Mouse (Mus musculus) forelimb bud, embryonic 11.5 days (tissue): ENCODE data around the gene Stat5a.

Experiments
- DNase-seq: peaks from one replicate; pipeline ENCODE4 v3.0.0-alpha.2; 2012; ENCODE audit warnings: low read depth, low spot score

Stat5a gene

GRCm38 (mm10) chr11:100858935-100859578 is at the start of gene Stat5a:
TSS of gene Stat5a (plus strand) at chr11:100859351.
- DNase-seq, result no peak

- DNase-seq, result peak; percentile 57
Observed at GRCm38 (mm10) chr11:100810516-100810915, 48.6 kb upstream of the Stat5a start.

GRCm38 (mm10) chr11:100811132-100811531 is 48.0 kb upstream of the Stat5a start:
- no peak for DNase-seq

- peak; percentile 40 for DNase-seq
Observed at GRCm38 (mm10) chr11:100814498-100814897, 44.7 kb upstream of the Stat5a start.

GRCm38 (mm10) chr11:100816342-100816741 is 42.8 kb upstream of the Stat5a start:
- no peak for DNase-seq

GRCm38 (mm10) chr11:100816801-100817200 is 42.4 kb upstream of the Stat5a start:
- DNase-seq, result no peak

- DNase-seq, result no peak
Observed at GRCm38 (mm10) chr11:100817311-100817710, 41.8 kb upstream of the Stat5a start.

- no peak for DNase-seq
Observed at GRCm38 (mm10) chr11:100818359-100819012, 40.7 kb upstream of the Stat5a start.

- DNase-seq, result no peak
Observed at GRCm38 (mm10) chr11:100819048-100819447, 40.1 kb upstream of the Stat5a start.

GRCm38 (mm10) chr11:100819626-100820025 is 39.5 kb upstream of the Stat5a start:
- no peak for DNase-seq

- peak; percentile 68 for DNase-seq
Observed at GRCm38 (mm10) chr11:100820047-100820446, 39.1 kb upstream of the Stat5a start.

- no peak for DNase-seq
Observed at GRCm38 (mm10) chr11:100821605-100822220, 37.4 kb upstream of the Stat5a start.

- DNase-seq, result no peak
Observed at GRCm38 (mm10) chr11:100822365-100822764, 36.8 kb upstream of the Stat5a start.

- DNase-seq, result no peak
Observed at GRCm38 (mm10) chr11:100823543-100824313, 35.4 kb upstream of the Stat5a start.

- DNase-seq, result no peak
Observed at GRCm38 (mm10) chr11:100824496-100824895, 34.7 kb upstream of the Stat5a start.

- DNase-seq, result no peak
Observed at GRCm38 (mm10) chr11:100825451-100825850, 33.7 kb upstream of the Stat5a start.

GRCm38 (mm10) chr11:100826161-100826866 is 32.8 kb upstream of the Stat5a start:
- no peak for DNase-seq

- no peak for DNase-seq
Observed at GRCm38 (mm10) chr11:100828676-100829151, 30.4 kb upstream of the Stat5a start.

- no peak for DNase-seq
Observed at GRCm38 (mm10) chr11:100829691-100830090, 29.5 kb upstream of the Stat5a start.

- DNase-seq, result no peak
Observed at GRCm38 (mm10) chr11:100831396-100831795, 27.8 kb upstream of the Stat5a start.

GRCm38 (mm10) chr11:100833466-100833865 is 25.7 kb upstream of the Stat5a start:
- no peak for DNase-seq
